ENCODE assay signal across 10 mouse cellular contexts in genomic region chr6:38973441-38974161, GRCm38 (mm10).
DNase-seq lines count a peak whose midpoint lies in the region; ATAC-seq and TF ChIP-seq lines count a peak whose summit lies in the region.
"Had no signal": no experiment of that assay in that cellular context is flagged by ENCODE, and none has a peak within 500 bp of the region (broad histone marks: within the 10 kb centered on the region; RNA-seq: fewer than 3 reads in every experiment).

No protein-coding gene starts in this region.

- no peak overlapping the region for H3K4me2 ChIP-seq in liver, embryonic 15.5 days

- H3K9me3 ChIP-seq in MEL (replicated peaks; ENCODE audit: insufficient read depth, low read length) = no peaks in the 10 kb centered on the region
- H3K9me3 ChIP-seq in liver, embryonic 15.5 days (replicated peaks) = no peaks in the 10 kb centered on the region

- no peak for TF ChIP-seq RAD21 in MEL (IDR thresholded peaks at IDR 0.05; ENCODE audit: low read depth, low read length)

- no peak for TF ChIP-seq POLR2A in MEL (IDR thresholded peaks at IDR 0.05; ENCODE audit: control insufficient read depth in 1 of 2, insufficient read depth in 1 of 2, low read depth in 1 of 2, low read length in 2 of 2, poor library complexity in 1 of 2)

- no peak for ATAC-seq in liver, embryonic 15.5 days (ENCODE audit: insufficient read depth)
- no peak for ATAC-seq in activated CD4-positive, CD25-positive, alpha-beta regulatory T cell, adult 4 months

- intact Hi-C loops in left cerebral cortex, postnatal 36 days (cut with DNase I) = no loop called here

- no peaks in the 10 kb centered on the region for H3K79me2 ChIP-seq in MEL (ENCODE audit: control insufficient read depth, insufficient read depth, low read length, poor library complexity)

- peaks cover 0 to 10% of the 10 kb centered on the region in 2 experiments; a peak in 2 of 4 replicates for H3K4me1 ChIP-seq in MEL (ENCODE audit: control insufficient read depth in 1 of 2, insufficient read depth in 2 of 2, low read length in 2 of 2)
- peaks cover 29% of the 10 kb centered on the region for H3K4me1 ChIP-seq in liver, embryonic 15.5 days (replicated peaks)

- no peaks in the 10 kb centered on the region for H3K27me3 ChIP-seq in MEL (ENCODE audit: control insufficient read depth in 1 of 2, insufficient read depth in 2 of 2, low read length in 2 of 2)
- no peaks in the 10 kb centered on the region for H3K27me3 ChIP-seq in liver, embryonic 15.5 days

- 64% methylated on average over 10 of the region's 10 CpGs for WGBS in liver, embryonic 15.5 days (ENCODE audit: insufficient replicate concordance)

- H3K9ac ChIP-seq in MEL (ENCODE audit: control insufficient read depth, low read depth, low read length, poor library complexity, severe bottlenecking) = no peak overlapping the region
- H3K9ac ChIP-seq in liver, embryonic 15.5 days = no peak overlapping the region

- peak overlapping the region; percentile 49 for H3K27ac ChIP-seq in MEL (ENCODE audit: control insufficient read depth, low read depth, low read length)
- peak overlapping the region; percentile 45 for H3K27ac ChIP-seq in liver, embryonic 15.5 days (replicated peaks)
- H3K27ac ChIP-seq: gastrocnemius, adult 2 months had no signal

- TF ChIP-seq CTCF in MEL (IDR thresholded peaks at IDR 0.05 in 2 of 3, conservative IDR thresholded peaks at IDR 0.05 in 1 of 3; ENCODE audit: control insufficient read depth in 1 of 3, insufficient read depth in 1 of 3, low read depth in 2 of 3, low read length in 3 of 3, poor library complexity in 1 of 3, severe bottlenecking in 1 of 3) = no peak

- H3K36me3 ChIP-seq in MEL (ENCODE audit: control insufficient read depth in 1 of 2, insufficient read depth in 2 of 2, low read length in 2 of 2) = peaks cover 0 to 6% of the 10 kb centered on the region in 2 experiments; a peak in 2 of 4 replicates
- no peaks in the 10 kb centered on the region for H3K36me3 ChIP-seq in liver, embryonic 15.5 days (replicated peaks)

- no peak overlapping the region for H3K4me3 ChIP-seq in MEL (ENCODE audit: control insufficient read depth in 1 of 2, insufficient read depth in 1 of 2, low read depth in 2 of 2, low read length in 2 of 2)
- no peak overlapping the region for H3K4me3 ChIP-seq in liver, embryonic 15.5 days (replicated peaks)
- H3K4me3 ChIP-seq: gastrocnemius, adult 2 months had no signal

- TF ChIP-seq EP300 in MEL (IDR thresholded peaks at IDR 0.05; ENCODE audit: low read depth in 1 of 2, low read length in 2 of 2) = peak in 1 of 2 experiments; percentile 46; a peak in 1 of 4 replicates

- DNase-seq in B cell, adult 2 months = peak; percentile 29 to 37
- DNase-seq in MEL (ENCODE audit: low read depth, low spot score) = peak; percentile 85
- DNase-seq in kidney, adult 18-20 months = peak; percentile 55
- no peak for DNase-seq in gastrocnemius, postnatal 4 days (ENCODE audit: low spot score in 2 of 2)
- DNase-seq in left cerebral cortex, postnatal 36 days (ENCODE audit: low spot score in 2 of 2) = no peak
- DNase-seq: embryo, embryonic 11 days; gastrocnemius, adult 2 months; right cerebral cortex, postnatal 25 days had no signal

TF ChIP-seq in MEL, 35 proteins besides CTCF, POLR2A, EP300 and RAD21:
- TF ChIP-seq RCOR1 (IDR thresholded peaks at IDR 0.05; ENCODE audit: low read depth, low read length) (0 out of 2 replicates have a peak, but pooled peaks have one; percentile 20), ETS1 (IDR thresholded peaks at IDR 0.05; ENCODE audit: low read depth, low read length) (peak; percentile 56; the same call in 1 of the 2 replicates), USF1 (IDR thresholded peaks at IDR 0.05; ENCODE audit: low read depth, low read length) (0 out of 2 replicates have a peak, but pooled peaks have one; percentile 5), ELF1 (IDR thresholded peaks at IDR 0.05; ENCODE audit: low read depth, low read length) (peak; percentile 71), MYC (IDR thresholded peaks at IDR 0.05; ENCODE audit: low read depth, low read length) (no peak), MXI1 (IDR thresholded peaks at IDR 0.05; ENCODE audit: low read depth, low read length) (0 out of 2 replicates have a peak, but pooled peaks have one; percentile 24), UBTF (IDR thresholded peaks at IDR 0.05; ENCODE audit: borderline replicate concordance, insufficient read depth, low read depth, low read length) (no peak), SIN3A (IDR thresholded peaks at IDR 0.05; ENCODE audit: low read length) (peak; percentile 48; the same call in 1 of the 2 replicates)

Comparison
In these comparisons a context has a peak if more than half of its experiments do, and no peak if none do; other contexts are left out.
1. DNase-seq: peak in B cell, adult 2 months (2 of 2), MEL (single experiment) and kidney, adult 18-20 months (single experiment); none in gastrocnemius, postnatal 4 days (0 of 2) and left cerebral cortex, postnatal 36 days (0 of 2).